Mouse (Mus musculus) megakaryocyte, adult 5-6 weeks (primary cell): ENCODE measurements around the gene Sfxn4. TPM values are rescaled to one million over a fixed set of nuclear protein-coding genes. Genes with fewer than 3 reads are reported as not detected.

Source experiments
- total RNA-seq, 2 experiments: library from RNA; stranded (forward) in 1 of 2; stranded (reverse) in 1 of 2; fragments of 153-499, 151-499 nt in 1 of 2; fragments of 221-1000, 200-1000 nt in 1 of 2; gene quantifications; 2 replicates each; pipeline versions ENCODE4 v1.2.3 to v1.2.4; 2015 to 2017

The Sfxn4 gene
- total RNA-seq, 2 experiments from 2014 or later: 0.37 to 0.80 TPM

Other genes starting within 250 kb of the Sfxn4 start
- 1.8 and 2.6 TPM in 2 replicates for gene Nanos1, start 105.5 kb downstream of the Sfxn4 start, total RNA-seq (2015)
- gene Nanos1, start 105.5 kb downstream of the Sfxn4 start, total RNA-seq (2017): 1.6 and 2.1 TPM in 2 replicates
- gene Eif3a, start 70.8 kb downstream of the Sfxn4 start, total RNA-seq (2015): 152 and 154 TPM in 2 replicates
- 194 and 226 TPM in 2 replicates for gene Eif3a, start 70.8 kb downstream of the Sfxn4 start, total RNA-seq (2017)
- gene Fam45a, start 49.9 kb downstream of the Sfxn4 start, total RNA-seq (2015): 47.7 and 49.6 TPM in 2 replicates
- 28.8 and 31.3 TPM in 2 replicates for gene Fam45a, start 49.9 kb downstream of the Sfxn4 start, total RNA-seq (2017)
- gene Prdx3, start 13.1 kb upstream of the Sfxn4 start, total RNA-seq (2015): 77.9 and 78.0 TPM in 2 replicates
- gene Prdx3, start 13.1 kb upstream of the Sfxn4 start, total RNA-seq (2017): 67.6 and 75.0 TPM in 2 replicates
- 25.9 and 27.6 TPM in 2 replicates for gene Grk5, start 28.3 kb upstream of the Sfxn4 start, total RNA-seq (2015)
- 27.7 and 30.7 TPM in 2 replicates for gene Grk5, start 28.3 kb upstream of the Sfxn4 start, total RNA-seq (2017)